Mouse (Mus musculus): ENCODE results near the gene Tomm6. TPM values are rescaled to one million over a fixed set of nuclear protein-coding genes. Genes with fewer than 3 reads are reported as not detected.

Gene Tomm6
- polyA plus RNA-seq, 1 experiment from 2014 or later, result 295 TPM

GRCm38 (mm10) chr17:47712889-47713571 lies 24.8 kb upstream of the Tomm6 start:
- no peak for ATAC-seq (replicated peaks; ENCODE audit: extremely low read depth, insufficient read depth, low FRiP score)
- H3K4me2 ChIP-seq (ENCODE audit: low read depth, low read length), result no peak overlapping the region
- 45% methylated on average over 21 of the region's 22 CpGs for WGBS
- no peaks in the 10 kb centered on the region for H3K4me1 ChIP-seq (ENCODE audit: control insufficient read depth, insufficient read depth, low read length)
- H3K9ac ChIP-seq (ENCODE audit: low read length), result no peak overlapping the region; the same call in 1 of the 2 replicates
- H3K4me3 ChIP-seq (ENCODE audit: low read length), result no peak overlapping the region
- H3K27ac ChIP-seq (ENCODE audit: low read length), result no peak overlapping the region
- H3K36me3 ChIP-seq (ENCODE audit: control insufficient read depth, insufficient read depth), result no peaks in the 10 kb centered on the region
- no peaks in the 10 kb centered on the region for H3K27me3 ChIP-seq (ENCODE audit: control insufficient read depth, insufficient read depth, low read length)
- no peaks in the 10 kb centered on the region for H3K9me3 ChIP-seq (replicated peaks; ENCODE audit: control insufficient read depth, low read length)

DNA sequence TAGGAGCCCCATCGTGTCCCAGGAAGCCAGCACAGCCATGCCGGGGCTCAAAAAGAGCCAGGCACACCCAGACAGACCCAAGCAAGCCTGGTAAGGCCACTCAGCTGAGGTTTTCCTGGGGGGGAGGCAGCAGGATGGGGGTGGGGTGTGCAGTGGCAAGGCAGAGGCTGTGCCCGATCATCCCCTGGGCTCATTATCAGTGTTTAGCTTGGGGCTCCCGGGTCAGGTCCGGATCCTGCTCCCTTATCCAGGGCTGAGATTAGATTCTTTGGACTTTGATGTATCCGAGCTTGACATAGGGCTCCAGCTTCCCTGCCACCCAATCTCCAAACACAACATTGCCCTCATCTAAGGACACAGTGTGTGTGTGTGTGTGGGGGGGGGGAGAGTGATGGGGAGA lies 23.7 kb upstream of the Tomm6 start:
- no peak for ATAC-seq (replicated peaks; ENCODE audit: extremely low read depth, insufficient read depth, low FRiP score)
- H3K27me3 ChIP-seq (ENCODE audit: control insufficient read depth, insufficient read depth, low read length), result no peaks in the 10 kb centered on the region; the same call in 1 of the 2 replicates
- no peaks in the 10 kb centered on the region for H3K4me1 ChIP-seq (ENCODE audit: control insufficient read depth, insufficient read depth, low read length)
- no peak overlapping the region for H3K9ac ChIP-seq (ENCODE audit: low read length)
- no peak overlapping the region for H3K4me3 ChIP-seq (ENCODE audit: low read length)
- WGBS, result 21% methylated on average over 6 of the region's 6 CpGs
- H3K36me3 ChIP-seq (ENCODE audit: control insufficient read depth, insufficient read depth), result no peaks in the 10 kb centered on the region
- H3K27ac ChIP-seq (ENCODE audit: low read length), result no peak overlapping the region
- H3K9me3 ChIP-seq (replicated peaks; ENCODE audit: control insufficient read depth, low read length), result no peaks in the 10 kb centered on the region
- no peak overlapping the region for H3K4me2 ChIP-seq (ENCODE audit: low read depth, low read length)

- Histone ChIP-seq H3K27me3 (ENCODE audit: control insufficient read depth, insufficient read depth, low read length) (no peaks in the 10 kb centered on the region; the same call in 1 of the 2 replicates), H3K4me2 (ENCODE audit: low read depth, low read length) (no peak overlapping the region), H3K9ac (ENCODE audit: low read length) (no peak overlapping the region), H3K9me3 (replicated peaks; ENCODE audit: control insufficient read depth, low read length) (no peaks in the 10 kb centered on the region), H3K4me3 (ENCODE audit: low read length) (no peak overlapping the region), H3K36me3 (ENCODE audit: control insufficient read depth, insufficient read depth) (no peaks in the 10 kb centered on the region), H3K4me1 (ENCODE audit: control insufficient read depth, insufficient read depth, low read length) (no peaks in the 10 kb centered on the region), H3K27ac (ENCODE audit: low read length) (no peak overlapping the region)
- no peak for ATAC-seq (replicated peaks; ENCODE audit: extremely low read depth, insufficient read depth, low FRiP score)
- WGBS, result 58% methylated on average over 3 of the region's 3 CpGs
Measured at GRCm38 (mm10) chr17:47710036-47710435, 21.9 kb upstream of the Tomm6 start.

GRCm38 (mm10) chr17:47708972-47709371 lies 20.8 kb upstream of the Tomm6 start:
- no peak overlapping the region for H3K4me2 ChIP-seq (ENCODE audit: low read depth, low read length)
- ATAC-seq (replicated peaks; ENCODE audit: extremely low read depth, insufficient read depth, low FRiP score), result no peak
- H3K9me3 ChIP-seq (replicated peaks; ENCODE audit: control insufficient read depth, low read length), result no peaks in the 10 kb centered on the region
- no peak overlapping the region for H3K4me3 ChIP-seq (ENCODE audit: low read length)
- no peak overlapping the region for H3K27ac ChIP-seq (ENCODE audit: low read length)
- H3K9ac ChIP-seq (ENCODE audit: low read length), result no peak overlapping the region
- no peaks in the 10 kb centered on the region for H3K4me1 ChIP-seq (ENCODE audit: control insufficient read depth, insufficient read depth, low read length)
- no peaks in the 10 kb centered on the region; the same call in none of the 2 replicates for H3K27me3 ChIP-seq (ENCODE audit: control insufficient read depth, insufficient read depth, low read length)
- H3K36me3 ChIP-seq (ENCODE audit: control insufficient read depth, insufficient read depth), result no peaks in the 10 kb centered on the region
- WGBS, result 62% methylated on average over 4 of the region's 4 CpGs

- Histone ChIP-seq H3K4me3 (ENCODE audit: low read length) (no peak overlapping the region), H3K27me3 (ENCODE audit: control insufficient read depth, insufficient read depth, low read length) (peaks cover 3% of the 10 kb centered on the region), H3K36me3 (ENCODE audit: control insufficient read depth, insufficient read depth) (peaks cover 2% of the 10 kb centered on the region; the same call in 1 of the 2 replicates), H3K4me2 (ENCODE audit: low read depth, low read length) (no peak overlapping the region), H3K9ac (ENCODE audit: low read length) (no peak overlapping the region), H3K27ac (ENCODE audit: low read length) (no peak overlapping the region), H3K4me1 (ENCODE audit: control insufficient read depth, insufficient read depth, low read length) (no peaks in the 10 kb centered on the region), H3K9me3 (replicated peaks; ENCODE audit: control insufficient read depth, low read length) (no peaks in the 10 kb centered on the region)
- no peak for ATAC-seq (replicated peaks; ENCODE audit: extremely low read depth, insufficient read depth, low FRiP score)
- WGBS, result 81% methylated on average over 3 of the region's 3 CpGs
Measured at GRCm38 (mm10) chr17:47707961-47708360, 19.8 kb upstream of the Tomm6 start.

GRCm38 (mm10) chr17:47706196-47706595 lies 18.0 kb upstream of the Tomm6 start:
- H3K4me1 ChIP-seq (ENCODE audit: control insufficient read depth, insufficient read depth, low read length), result no peaks in the 10 kb centered on the region
- H3K27ac ChIP-seq (ENCODE audit: low read length), result no peak overlapping the region
- 0 out of 2 replicates have a peak, but pooled peaks have one; percentile 38 for ATAC-seq (replicated peaks; ENCODE audit: extremely low read depth, insufficient read depth, low FRiP score)

DNA sequence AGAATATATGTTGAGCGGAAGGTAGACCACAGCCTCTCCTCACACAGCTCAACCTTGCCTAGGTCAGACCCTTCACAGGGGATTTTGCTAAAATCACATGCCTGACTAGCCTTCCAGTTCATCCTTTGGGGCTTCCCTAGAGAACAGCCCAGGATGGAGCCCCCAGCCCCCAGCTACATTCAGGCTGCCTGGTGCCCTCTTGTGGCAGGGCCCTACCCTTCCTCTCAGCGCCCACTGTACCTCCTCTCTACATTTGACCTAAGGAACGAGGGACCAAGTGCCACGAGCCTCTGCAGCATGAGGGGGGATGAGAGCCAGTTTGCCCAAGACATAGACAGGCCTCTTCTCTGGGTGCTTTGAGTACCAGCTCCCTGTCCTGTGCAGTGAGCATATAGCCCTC lies 16.5 kb upstream of the Tomm6 start:
- Histone ChIP-seq H3K9ac (ENCODE audit: low read length) (no peak overlapping the region), H3K36me3 (ENCODE audit: control insufficient read depth, insufficient read depth) (peaks cover 6% of the 10 kb centered on the region; the same call in 1 of the 2 replicates), H3K9me3 (replicated peaks; ENCODE audit: control insufficient read depth, low read length) (no peaks in the 10 kb centered on the region), H3K4me1 (ENCODE audit: control insufficient read depth, insufficient read depth, low read length) (no peaks in the 10 kb centered on the region), H3K27ac (ENCODE audit: low read length) (no peak overlapping the region), H3K4me2 (ENCODE audit: low read depth, low read length) (no peak overlapping the region), H3K4me3 (ENCODE audit: low read length) (no peak overlapping the region), H3K27me3 (ENCODE audit: control insufficient read depth, insufficient read depth, low read length) (peaks cover 3% of the 10 kb centered on the region)
- ATAC-seq (replicated peaks; ENCODE audit: extremely low read depth, insufficient read depth, low FRiP score), result no peak
- WGBS, result 82% methylated on average over 4 of the region's 4 CpGs

More at GRCm38 (mm10) chr17:47706196-47706595, 18.0 kb upstream of the Tomm6 start:
- Histone ChIP-seq H3K27me3 (ENCODE audit: control insufficient read depth, insufficient read depth, low read length) (peaks cover 3% of the 10 kb centered on the region), H3K9ac (ENCODE audit: low read length) (no peak overlapping the region), H3K36me3 (ENCODE audit: control insufficient read depth, insufficient read depth) (peaks cover 6% of the 10 kb centered on the region; the same call in 1 of the 2 replicates), H3K4me3 (ENCODE audit: low read length) (no peak overlapping the region), H3K9me3 (replicated peaks; ENCODE audit: control insufficient read depth, low read length) (no peaks in the 10 kb centered on the region), H3K4me2 (ENCODE audit: low read depth, low read length) (no peak overlapping the region)
- WGBS, result 73% methylated on average over 1 of the region's 1 CpGs

- Histone ChIP-seq H3K4me1 (ENCODE audit: control insufficient read depth, insufficient read depth, low read length) (no peaks in the 10 kb centered on the region), H3K4me3 (ENCODE audit: low read length) (no peak overlapping the region), H3K4me2 (ENCODE audit: low read depth, low read length) (no peak overlapping the region), H3K9ac (ENCODE audit: low read length) (no peak overlapping the region), H3K9me3 (replicated peaks; ENCODE audit: control insufficient read depth, low read length) (no peaks in the 10 kb centered on the region), H3K27me3 (ENCODE audit: control insufficient read depth, insufficient read depth, low read length) (peaks cover 3% of the 10 kb centered on the region), H3K36me3 (ENCODE audit: control insufficient read depth, insufficient read depth) (peaks cover 6% of the 10 kb centered on the region; the same call in 1 of the 2 replicates), H3K27ac (ENCODE audit: low read length) (no peak overlapping the region)
- WGBS, result 38% methylated on average over 20 of the region's 20 CpGs
- no peak for ATAC-seq (replicated peaks; ENCODE audit: extremely low read depth, insufficient read depth, low FRiP score)
Measured at GRCm38 (mm10) chr17:47703556-47703955, 15.4 kb upstream of the Tomm6 start.

DNA sequence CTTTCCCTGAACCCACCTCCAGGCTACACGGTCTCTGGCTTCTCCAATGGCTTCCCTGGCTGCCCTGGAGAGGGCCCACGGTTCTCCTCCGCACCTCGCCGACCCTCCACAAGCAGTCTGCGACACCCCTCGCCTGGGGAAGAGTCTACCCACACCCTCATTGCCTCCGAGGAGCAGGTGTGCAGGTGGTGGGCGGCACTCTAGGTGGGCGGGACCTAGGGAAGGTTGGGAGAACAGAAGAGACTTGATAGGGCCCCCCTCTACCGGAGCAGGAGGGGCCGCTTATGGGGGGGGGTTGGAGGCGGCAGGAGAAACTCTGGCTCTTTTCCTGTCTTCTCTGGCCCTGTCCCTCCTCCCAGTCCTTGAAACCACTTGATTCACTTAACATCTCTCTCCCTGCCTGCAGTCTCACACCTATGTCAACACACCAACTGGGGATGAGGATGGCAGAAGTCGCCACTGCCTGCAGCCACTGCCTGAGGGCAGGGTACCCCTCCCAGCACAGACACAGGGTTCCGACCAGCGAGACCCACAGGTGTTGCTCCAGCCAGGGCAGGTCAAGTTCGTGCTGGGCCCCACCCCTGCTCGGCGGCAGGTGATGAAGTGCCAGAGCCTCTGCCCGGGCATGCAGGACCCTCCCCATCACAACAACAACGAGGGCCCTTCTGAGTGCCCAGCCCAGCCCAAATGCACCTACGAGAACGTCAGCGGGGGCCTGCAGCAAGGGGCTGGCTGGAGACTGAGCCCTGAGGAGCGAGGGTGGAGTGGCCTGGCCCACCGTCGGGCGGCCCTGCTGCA lies 14.6 kb upstream of the Tomm6 start:
- WGBS, result 45% methylated on average over 28 of the region's 28 CpGs
- Histone ChIP-seq H3K9me3 (replicated peaks; ENCODE audit: control insufficient read depth, low read length) (no peaks in the 10 kb centered on the region), H3K27ac (ENCODE audit: low read length) (no peak overlapping the region), H3K4me3 (ENCODE audit: low read length) (no peak overlapping the region), H3K9ac (ENCODE audit: low read length) (no peak overlapping the region), H3K36me3 (ENCODE audit: control insufficient read depth, insufficient read depth) (peaks cover 6% of the 10 kb centered on the region; the same call in 1 of the 2 replicates), H3K27me3 (ENCODE audit: control insufficient read depth, insufficient read depth, low read length) (peaks cover 3% of the 10 kb centered on the region), H3K4me1 (ENCODE audit: control insufficient read depth, insufficient read depth, low read length) (no peaks in the 10 kb centered on the region), H3K4me2 (ENCODE audit: low read depth, low read length) (no peak overlapping the region)
- no peak for ATAC-seq (replicated peaks; ENCODE audit: extremely low read depth, insufficient read depth, low FRiP score)

Measured in heart, embryonic 16.5 days (tissue).